9 mouse cellular contexts compared by ENCODE assay signal in genomic region chr3:89417131-89417530, GRCm38 (mm10). TPM values are rescaled to one million over a fixed set of nuclear protein-coding genes. Genes with fewer than 3 reads are reported as not detected.
A peak's percentile ranks its signal among the peaks of the same experiment; 100 is the strongest.
DNase-seq lines count a peak whose midpoint lies in the region; ATAC-seq and TF ChIP-seq lines count a peak whose summit lies in the region.
"Had no signal": no experiment of that assay in that cellular context is flagged by ENCODE, and none has a peak within 500 bp of the region (broad histone marks: within the 10 kb centered on the region; RNA-seq: fewer than 3 reads in every experiment).

No protein-coding gene starts in this region.

- H3K4me1 ChIP-seq in lung, embryonic 16.5 days (replicated peaks; ENCODE audit: control insufficient read depth, insufficient read depth, low read length), result peaks cover 30% of the 10 kb centered on the region
- H3K4me1 ChIP-seq in forebrain, embryonic 11.5 days (replicated peaks; ENCODE audit: control insufficient read depth, insufficient read depth, low read length), result peaks cover 23% of the 10 kb centered on the region
- H3K4me1 ChIP-seq in limb, embryonic 14.5 days (ENCODE audit: control insufficient read depth, insufficient read depth, low read length), result peaks cover 20% of the 10 kb centered on the region
- peaks cover 26% of the 10 kb centered on the region; the same call in 1 of the 2 replicates for H3K4me1 ChIP-seq in stomach, embryonic 14.5 days (ENCODE audit: control insufficient read depth, insufficient read depth, low read length)

- peak overlapping the region; percentile 91 for H3K4me2 ChIP-seq in lung, embryonic 16.5 days (ENCODE audit: low read depth, low read length)
- H3K4me2 ChIP-seq in forebrain, embryonic 11.5 days (ENCODE audit: low read depth, low read length, severe bottlenecking), result peak overlapping the region; percentile 92
- peak overlapping the region; percentile 84 for H3K4me2 ChIP-seq in limb, embryonic 14.5 days (replicated peaks; ENCODE audit: low read depth, low read length, severe bottlenecking)
- peak overlapping the region; percentile 67 for H3K4me2 ChIP-seq in stomach, embryonic 14.5 days (replicated peaks; ENCODE audit: low read depth, low read length)

- DNase-seq in lung, postnatal 14 days, result no peak
- no peak for DNase-seq in forebrain, embryonic 11.5 days (ENCODE audit: low spot score)
- no peak for DNase-seq in limb, embryonic 14.5 days (ENCODE audit: low spot score)
- no peak for DNase-seq in thymus, adult 18-20 months
- no peak for DNase-seq in gastrocnemius, adult 18-20 months (ENCODE audit: low spot score)
- DNase-seq: kidney, postnatal 36 days had no signal

- no peaks in the 10 kb centered on the region for H3K9me3 ChIP-seq in lung, embryonic 16.5 days (ENCODE audit: control insufficient read depth, low read length)
- no peaks in the 10 kb centered on the region for H3K9me3 ChIP-seq in forebrain, embryonic 11.5 days (ENCODE audit: control insufficient read depth, low read length)
- H3K9me3 ChIP-seq in limb, embryonic 14.5 days (ENCODE audit: control insufficient read depth, low read length), result no peaks in the 10 kb centered on the region
- no peaks in the 10 kb centered on the region for H3K9me3 ChIP-seq in stomach, embryonic 14.5 days (ENCODE audit: control insufficient read depth, low read depth, low read length)

- peak overlapping the region; percentile 78 for H3K4me3 ChIP-seq in lung, embryonic 16.5 days (ENCODE audit: low read length)
- H3K4me3 ChIP-seq in forebrain, embryonic 11.5 days (ENCODE audit: low read depth, low read length), result peak overlapping the region; percentile 57
- H3K4me3 ChIP-seq in limb, embryonic 14.5 days (replicated peaks; ENCODE audit: low read length), result peak overlapping the region; percentile 61
- peak overlapping the region; percentile 53 for H3K4me3 ChIP-seq in stomach, embryonic 14.5 days (ENCODE audit: low read depth, low read length)

- ATAC-seq in lung, embryonic 16.5 days (ENCODE audit: low read depth), result no peak
- no peak for ATAC-seq in forebrain, embryonic 11.5 days (replicated peaks; ENCODE audit: low FRiP score)
- ATAC-seq in limb, embryonic 14.5 days (ENCODE audit: low FRiP score, low read depth), result no peak
- ATAC-seq in stomach, embryonic 14.5 days (ENCODE audit: insufficient number of reproducible peaks, insufficient read depth, low FRiP score, low read depth), result no peak
- ATAC-seq in CD4-positive, CD25-positive, alpha-beta regulatory T cell, adult 4 months, result no peak

- H3K27me3 ChIP-seq in lung, embryonic 16.5 days (ENCODE audit: control insufficient read depth, insufficient read depth, low read depth, low read length), result no peaks in the 10 kb centered on the region
- no peaks in the 10 kb centered on the region for H3K27me3 ChIP-seq in forebrain, embryonic 11.5 days (ENCODE audit: control insufficient read depth, insufficient read depth, low read length)
- no peaks in the 10 kb centered on the region for H3K27me3 ChIP-seq in limb, embryonic 14.5 days (ENCODE audit: control insufficient read depth, insufficient read depth, low read length)
- H3K27me3 ChIP-seq in stomach, embryonic 14.5 days (ENCODE audit: control insufficient read depth, insufficient read depth, low read length), result no peaks in the 10 kb centered on the region

- TF ChIP-seq POLR2A in limb, embryonic 14.5 days (IDR thresholded peaks at IDR 0.05; ENCODE audit: borderline replicate concordance, extremely low read depth, insufficient read depth, insufficient read length), result no peak

- peak overlapping the region; percentile 77 for H3K9ac ChIP-seq in lung, embryonic 16.5 days (ENCODE audit: low read length)
- H3K9ac ChIP-seq in forebrain, embryonic 11.5 days (ENCODE audit: low read length), result peak overlapping the region; percentile 75
- peak overlapping the region; percentile 64 for H3K9ac ChIP-seq in limb, embryonic 14.5 days (ENCODE audit: low read depth, low read length, severe bottlenecking)
- peak overlapping the region; percentile 34; the same call in 1 of the 2 replicates for H3K9ac ChIP-seq in stomach, embryonic 14.5 days (replicated peaks; ENCODE audit: low read depth, low read length)

- H3K27ac ChIP-seq in lung, embryonic 16.5 days (ENCODE audit: low read length), result peak overlapping the region; percentile 78
- H3K27ac ChIP-seq in forebrain, embryonic 11.5 days (ENCODE audit: low read depth, low read length), result peak overlapping the region; percentile 85
- peak overlapping the region; percentile 88; the same call in 1 of the 2 replicates for H3K27ac ChIP-seq in limb, embryonic 14.5 days (replicated peaks; ENCODE audit: low read depth, low read length)
- H3K27ac ChIP-seq in stomach, embryonic 14.5 days (ENCODE audit: low read length), result no peak overlapping the region; the same call in 1 of the 2 replicates

- WGBS in lung, embryonic 16.5 days, result 7% methylated on average over 2 of the region's 2 CpGs
- 23% methylated on average over 2 of the region's 2 CpGs for WGBS in forebrain, embryonic 11.5 days
- 21% methylated on average over 2 of the region's 2 CpGs for WGBS in limb, embryonic 14.5 days
- WGBS in stomach, embryonic 14.5 days, result 19% methylated on average over 2 of the region's 2 CpGs

- peaks cover 26% of the 10 kb centered on the region for H3K36me3 ChIP-seq in lung, embryonic 16.5 days (ENCODE audit: control insufficient read depth, insufficient read depth, low read length)
- peaks cover 14% of the 10 kb centered on the region for H3K36me3 ChIP-seq in forebrain, embryonic 11.5 days (ENCODE audit: control insufficient read depth, insufficient read depth, low read length)
- H3K36me3 ChIP-seq in limb, embryonic 14.5 days (ENCODE audit: control insufficient read depth, insufficient read depth, low read length), result peaks cover 31% of the 10 kb centered on the region
- peaks cover 26% of the 10 kb centered on the region for H3K36me3 ChIP-seq in stomach, embryonic 14.5 days (ENCODE audit: control insufficient read depth, insufficient read depth, low read length)

RNA-seq across cellular contexts. Expression of gene Cks1b, which starts 1.1 kb away (rescaled TPM):
- polyA plus RNA-seq in lung, embryonic 16.5 days (2015; fragmentation: Nextera tagmentation; extraction: Ambion mirVana), result 490 and 518 TPM in 2 replicates
- polyA plus RNA-seq in forebrain, embryonic 11.5 days (2014; fragmentation: Nextera tagmentation; extraction: Ambion mirVana), result 491 and 495 TPM in 2 replicates
- 247 and 268 TPM in 2 replicates for polyA plus RNA-seq in limb, embryonic 14.5 days (2012; rRNA removed)
- polyA plus RNA-seq in limb, embryonic 14.5 days (2014; fragmentation: Nextera tagmentation; extraction: Ambion mirVana), result 473 and 476 TPM in 2 replicates
- 470 and 503 TPM in 2 replicates for polyA plus RNA-seq in stomach, embryonic 14.5 days (2014; fragmentation: Nextera tagmentation; extraction: Ambion mirVana)
- 1 to 10 TPM; 2.2 to 2.7 TPM for total RNA-seq in gastrocnemius, adult 18-20 months (2021)
- polyA plus RNA-seq in CD4-positive, CD25-positive, alpha-beta regulatory T cell, adult 4 months (2017; shearing (Covaris generic)), result 10 to 100 TPM; 21.6 to 40.2 TPM

RNA-seq across cellular contexts. Expression of gene Shc1, which starts 1.1 kb away (rescaled TPM):
- polyA plus RNA-seq in lung, embryonic 16.5 days (2015; fragmentation: Nextera tagmentation; extraction: Ambion mirVana), result 110 and 114 TPM in 2 replicates
- polyA plus RNA-seq in forebrain, embryonic 11.5 days (2014; fragmentation: Nextera tagmentation; extraction: Ambion mirVana), result 30.9 and 31.6 TPM in 2 replicates
- 134 and 166 TPM in 2 replicates for polyA plus RNA-seq in limb, embryonic 14.5 days (2012; rRNA removed)
- 72.5 and 80.0 TPM in 2 replicates for polyA plus RNA-seq in limb, embryonic 14.5 days (2014; fragmentation: Nextera tagmentation; extraction: Ambion mirVana)
- 68.7 and 73.2 TPM in 2 replicates for polyA plus RNA-seq in stomach, embryonic 14.5 days (2014; fragmentation: Nextera tagmentation; extraction: Ambion mirVana)
- 10 to 100 TPM; 14.7 to 19.1 TPM for total RNA-seq in gastrocnemius, adult 18-20 months (2021)
- 10 to 100 TPM; 33.2 to 35.2 TPM for polyA plus RNA-seq in CD4-positive, CD25-positive, alpha-beta regulatory T cell, adult 4 months (2017; shearing (Covaris generic))

RNA-seq across cellular contexts. Expression of gene Flad1, which starts 5.5 kb away (rescaled TPM):
- polyA plus RNA-seq in lung, embryonic 16.5 days (2015; fragmentation: Nextera tagmentation; extraction: Ambion mirVana), result 24.0 and 26.9 TPM in 2 replicates
- polyA plus RNA-seq in forebrain, embryonic 11.5 days (2014; fragmentation: Nextera tagmentation; extraction: Ambion mirVana), result 28.5 and 31.9 TPM in 2 replicates
- 32.8 and 36.0 TPM in 2 replicates for polyA plus RNA-seq in limb, embryonic 14.5 days (2012; rRNA removed)
- 26.8 and 27.1 TPM in 2 replicates for polyA plus RNA-seq in limb, embryonic 14.5 days (2014; fragmentation: Nextera tagmentation; extraction: Ambion mirVana)
- polyA plus RNA-seq in stomach, embryonic 14.5 days (2014; fragmentation: Nextera tagmentation; extraction: Ambion mirVana), result 22.3 and 24.5 TPM in 2 replicates
- total RNA-seq in gastrocnemius, adult 18-20 months (2021), result 10 to 100 TPM; 45.2 to 51.6 TPM
- 10 to 100 TPM; 52.2 to 71.7 TPM for polyA plus RNA-seq in CD4-positive, CD25-positive, alpha-beta regulatory T cell, adult 4 months (2017; shearing (Covaris generic))

RNA-seq across cellular contexts. Expression of gene Pygo2, which starts 12.9 kb away (rescaled TPM):
- 31.5 and 33.3 TPM in 2 replicates for polyA plus RNA-seq in lung, embryonic 16.5 days (2015; fragmentation: Nextera tagmentation; extraction: Ambion mirVana)
- polyA plus RNA-seq in forebrain, embryonic 11.5 days (2014; fragmentation: Nextera tagmentation; extraction: Ambion mirVana), result 53.9 and 60.6 TPM in 2 replicates
- 83.4 and 121 TPM in 2 replicates for polyA plus RNA-seq in limb, embryonic 14.5 days (2012; rRNA removed)
- 58.3 and 65.3 TPM in 2 replicates for polyA plus RNA-seq in limb, embryonic 14.5 days (2014; fragmentation: Nextera tagmentation; extraction: Ambion mirVana)
- polyA plus RNA-seq in stomach, embryonic 14.5 days (2014; fragmentation: Nextera tagmentation; extraction: Ambion mirVana), result 39.7 and 49.2 TPM in 2 replicates
- total RNA-seq in gastrocnemius, adult 18-20 months (2021), result 10 to 100 TPM in 1 of 2 experiments, 1 to 10 TPM in 1; 7.8 to 11.6 TPM
- 1 to 10 TPM; 6.0 to 7.9 TPM for polyA plus RNA-seq in CD4-positive, CD25-positive, alpha-beta regulatory T cell, adult 4 months (2017; shearing (Covaris generic))

RNA-seq across cellular contexts. Expression of gene Lenep, which starts 14.5 kb away (rescaled TPM):
- 0.21 TPM in 1 of 2 replicates, not detected in the other for polyA plus RNA-seq in lung, embryonic 16.5 days (2015; fragmentation: Nextera tagmentation; extraction: Ambion mirVana)
- polyA plus RNA-seq in forebrain, embryonic 11.5 days (2014; fragmentation: Nextera tagmentation; extraction: Ambion mirVana), result 0.91 and 1.9 TPM in 2 replicates
- 2.4 and 2.8 TPM in 2 replicates for polyA plus RNA-seq in limb, embryonic 14.5 days (2012; rRNA removed)
- polyA plus RNA-seq in limb, embryonic 14.5 days (2014; fragmentation: Nextera tagmentation; extraction: Ambion mirVana), result not detected in 2 replicates
- 0.55 TPM in 1 of 2 replicates, not detected in the other for polyA plus RNA-seq in stomach, embryonic 14.5 days (2014; fragmentation: Nextera tagmentation; extraction: Ambion mirVana)
- under 1 TPM in 1 of 2 experiments, not detected in 1; 0.59 TPM for total RNA-seq in gastrocnemius, adult 18-20 months (2021)
- 1 to 10 TPM in 1 of 2 experiments, not detected in 1; 5.3 TPM for polyA plus RNA-seq in CD4-positive, CD25-positive, alpha-beta regulatory T cell, adult 4 months (2017; shearing (Covaris generic))

Comparison
In these comparisons a context has a peak if more than half of its experiments do, and no peak if none do; other contexts are left out.
1. RNA of gene Cks1b, which starts 1.1 kb away (polyA plus RNA-seq): 490 to 518 TPM in lung, embryonic 16.5 days, 470 to 503 TPM in stomach, embryonic 14.5 days, 491 to 495 TPM in forebrain, embryonic 11.5 days and 247 to 476 TPM in limb, embryonic 14.5 days; 21.6 to 40.2 TPM in CD4-positive, CD25-positive, alpha-beta regulatory T cell, adult 4 months; every median in the first group is over 4 times any median in the second.
2. Peak in every context shown above with its lines, with median percentiles within 50 percentile points of each other: H3K4me2 ChIP-seq, H3K4me3 ChIP-seq and H3K9ac ChIP-seq.